Mouse (Mus musculus): ENCODE data around the gene Chchd6. TPM values are rescaled to one million over a fixed set of nuclear protein-coding genes. Genes with fewer than 3 reads are reported as not detected.

The Chchd6 gene
- 175 and 176 TPM in 2 replicates for polyA plus RNA-seq (2014; fragmentation: Nextera tagmentation; extraction: Ambion mirVana)

DNA sequence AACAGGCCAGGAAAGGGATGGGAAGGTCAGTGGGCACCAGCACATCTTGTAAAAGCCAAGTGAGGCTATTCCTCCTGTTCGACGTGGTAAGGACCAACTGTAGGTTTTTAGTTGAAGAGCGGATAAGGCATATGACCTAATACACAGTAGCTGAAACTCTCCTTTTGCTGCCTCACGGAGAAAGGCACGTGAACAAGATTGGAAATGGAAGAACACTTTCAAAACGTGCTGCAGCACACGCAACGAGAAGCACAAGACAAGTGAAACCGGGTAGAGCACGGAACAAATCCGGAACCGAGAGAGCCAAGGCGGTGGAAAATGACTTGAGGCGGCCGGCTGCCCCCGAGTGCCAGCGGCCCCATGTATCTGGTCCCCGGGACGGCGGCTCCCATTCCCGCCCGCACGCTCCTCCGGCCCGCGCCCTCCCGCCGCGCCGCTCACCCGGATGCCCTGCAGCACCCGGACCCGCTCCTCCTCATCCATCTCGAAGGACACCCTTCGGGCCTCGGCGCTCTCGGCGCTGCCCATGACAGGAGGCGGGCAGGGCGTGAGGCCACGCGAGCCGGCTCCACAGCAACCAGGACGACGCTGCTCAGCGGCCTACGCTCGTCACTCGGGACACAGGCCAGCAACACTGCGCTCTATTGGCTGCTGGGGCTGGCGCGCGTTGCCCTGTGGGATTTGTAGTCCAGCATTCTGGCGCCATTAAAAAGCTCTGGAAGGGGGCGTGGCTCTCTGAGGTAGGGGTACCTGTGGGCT lies at the start of gene Chchd6:
Gene Chchd6, minus strand, starts transcription at position 635 of the 759 bp plus-strand sequence.
- peak within 1 kb of the TSS; percentile 81 for H3K4me3 ChIP-seq (replicated peaks; ENCODE audit: low read length)
- H3K9ac ChIP-seq: peak within 1 kb of the TSS; percentile 80
- peak within 1 kb of the TSS; percentile 92 for H3K4me2 ChIP-seq (replicated peaks)
- WGBS: under 1% methylated on average over 47 of the region's 56 CpGs
- no peaks in the 10 kb centered on the region for H3K27me3 ChIP-seq (ENCODE audit: control insufficient read depth, insufficient read depth, low read length)
- H3K27ac ChIP-seq: peak within 1 kb of the TSS; percentile 73
- peaks cover 13% of the 10 kb centered on the region for H3K4me1 ChIP-seq (replicated peaks; ENCODE audit: control insufficient read depth, insufficient read depth, low read length)
- DNase-seq (ENCODE audit: low spot score) (peak; percentile 96), ATAC-seq (ENCODE audit: low FRiP score) (peak; percentile 100)
- H3K9me3 ChIP-seq (ENCODE audit: control insufficient read depth, low read length): peaks cover 6% of the 10 kb centered on the region; the same call in 1 of the 2 replicates
- H3K36me3 ChIP-seq (replicated peaks; ENCODE audit: control insufficient read depth, insufficient read depth): no peaks in the 10 kb centered on the region

DNA sequence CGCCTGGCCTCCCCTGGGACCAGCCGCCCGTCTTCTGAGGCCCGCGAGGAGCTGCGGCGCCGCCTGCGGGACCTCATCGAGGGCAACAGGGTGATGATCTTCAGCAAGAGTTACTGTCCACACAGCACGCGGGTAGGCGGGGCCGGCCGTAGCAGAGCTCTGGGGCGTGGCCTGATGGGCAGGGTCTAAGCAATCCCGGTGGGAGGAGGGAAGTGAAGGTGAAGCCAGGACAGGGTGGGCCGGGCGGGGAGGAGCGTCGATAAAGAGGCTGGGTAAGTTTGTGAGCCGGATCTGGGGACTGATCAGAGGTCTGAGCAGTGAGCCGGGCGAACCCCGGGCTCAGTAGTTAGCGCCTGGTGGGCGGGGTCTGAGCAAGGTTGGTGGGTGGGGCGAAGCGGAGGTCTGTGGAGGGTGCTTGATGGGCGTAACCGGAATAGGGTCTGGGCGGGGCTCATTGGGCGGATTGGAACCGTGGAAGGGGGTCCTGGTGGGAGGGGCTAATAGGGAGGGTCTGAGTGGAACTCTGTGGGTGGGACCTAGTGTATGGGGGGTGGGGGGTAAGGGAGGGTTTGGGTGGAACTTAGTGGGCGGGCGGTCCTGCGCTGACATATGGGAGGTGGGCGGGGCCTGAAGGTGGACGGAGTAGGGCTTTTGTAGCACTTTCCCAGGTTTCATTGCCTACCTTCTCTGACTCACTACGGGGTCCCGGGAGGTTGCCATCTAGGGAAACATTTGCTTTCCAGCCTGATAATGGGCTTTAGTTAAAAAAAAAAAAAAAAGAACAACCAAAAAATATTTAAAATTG lies 49.0 kb upstream of the Chchd6 start:
- under 1% methylated on average over 41 of the region's 41 CpGs for WGBS

DNA sequence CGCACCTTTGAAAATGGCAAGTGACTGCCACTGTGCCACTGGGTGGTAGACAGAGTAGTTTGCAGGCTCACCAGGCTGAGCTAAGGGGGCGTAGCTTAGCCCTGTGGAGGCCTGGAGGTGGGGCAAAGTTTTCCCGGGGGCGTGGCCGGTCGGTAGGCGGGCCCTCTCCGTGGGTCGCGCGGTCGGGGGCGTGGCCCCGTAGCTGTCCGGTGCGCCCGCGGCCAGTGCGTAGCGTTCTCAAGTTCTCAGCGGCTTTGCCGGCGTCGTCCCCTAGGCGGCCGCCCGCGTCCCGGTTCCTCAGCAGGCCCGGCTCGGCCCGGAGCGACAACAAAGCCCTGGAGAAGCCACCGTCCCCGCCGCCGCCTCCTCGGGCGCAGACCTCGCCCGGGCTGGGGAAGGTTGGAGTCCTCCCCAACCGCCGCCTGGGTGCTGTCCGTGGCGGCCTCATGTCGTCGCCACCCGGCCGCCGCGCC lies 48.4 kb upstream of the Chchd6 start, which contains the start of gene Txnrd3:
Gene Txnrd3, plus strand, starts transcription at position 191 of the 473 bp plus-strand sequence.
- H3K4me2 ChIP-seq (replicated peaks): peak within 1 kb of the TSS; percentile 83
- 0 out of 2 replicates have a peak, but pooled peaks cover 8% of the 10 kb centered on the region for H3K4me1 ChIP-seq (replicated peaks; ENCODE audit: control insufficient read depth, insufficient read depth, low read length)
- DNase-seq (ENCODE audit: low spot score): peak; percentile 77
- peak; percentile 86 for ATAC-seq (ENCODE audit: low FRiP score)
- H3K27me3 ChIP-seq (ENCODE audit: control insufficient read depth, insufficient read depth, low read length): no peaks in the 10 kb centered on the region
- under 1% methylated on average over 51 of the region's 51 CpGs for WGBS
- peak within 1 kb of the TSS; percentile 77 for H3K9ac ChIP-seq
- no peaks in the 10 kb centered on the region for H3K9me3 ChIP-seq (ENCODE audit: control insufficient read depth, low read length)
- H3K27ac ChIP-seq: peak within 1 kb of the TSS; percentile 84
- no peaks in the 10 kb centered on the region for H3K36me3 ChIP-seq (replicated peaks; ENCODE audit: control insufficient read depth, insufficient read depth)
- H3K4me3 ChIP-seq (replicated peaks; ENCODE audit: low read length): peak within 1 kb of the TSS; percentile 72

More for the DNA sequence above, 49.0 kb upstream of the Chchd6 start:
- ATAC-seq (ENCODE audit: low FRiP score) (peak; percentile 91), DNase-seq (ENCODE audit: low spot score) (peak; percentile 76)
- H3K27me3 ChIP-seq (ENCODE audit: control insufficient read depth, insufficient read depth, low read length): no peaks in the 10 kb centered on the region
- H3K27ac ChIP-seq: peak overlapping the region; percentile 84
- peak overlapping the region; percentile 83 for H3K4me2 ChIP-seq (replicated peaks)
- peak overlapping the region; percentile 77 for H3K9ac ChIP-seq
- 0 out of 2 replicates have a peak, but pooled peaks cover 8% of the 10 kb centered on the region for H3K4me1 ChIP-seq (replicated peaks; ENCODE audit: control insufficient read depth, insufficient read depth, low read length)
- H3K36me3 ChIP-seq (replicated peaks; ENCODE audit: control insufficient read depth, insufficient read depth): no peaks in the 10 kb centered on the region
- H3K9me3 ChIP-seq (ENCODE audit: control insufficient read depth, low read length): no peaks in the 10 kb centered on the region
- H3K4me3 ChIP-seq (replicated peaks; ENCODE audit: low read length): peak overlapping the region; percentile 72

DNA sequence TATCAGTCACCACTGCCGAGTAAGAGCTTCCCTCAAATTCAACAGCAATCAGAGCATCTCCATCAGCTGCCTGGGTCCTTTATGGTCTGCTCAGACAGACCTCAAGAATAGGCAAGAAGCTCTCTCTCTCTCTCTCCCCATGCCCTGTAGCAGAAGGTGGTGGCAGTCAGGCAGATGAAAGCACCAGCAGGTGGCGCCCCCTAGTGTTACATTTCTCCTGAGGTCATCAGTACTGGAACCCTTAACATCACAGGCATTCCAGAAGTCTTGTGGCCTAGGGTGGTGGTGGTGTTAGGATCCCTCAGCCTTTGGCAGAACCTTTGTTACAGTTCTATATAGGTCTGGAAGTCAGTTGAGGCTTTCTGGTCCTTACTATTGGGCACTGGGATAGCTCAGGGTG lies 43.6 kb upstream of the Chchd6 start:
- no peak for ATAC-seq (ENCODE audit: low FRiP score)
- H3K27ac ChIP-seq: no peak overlapping the region

DNA sequence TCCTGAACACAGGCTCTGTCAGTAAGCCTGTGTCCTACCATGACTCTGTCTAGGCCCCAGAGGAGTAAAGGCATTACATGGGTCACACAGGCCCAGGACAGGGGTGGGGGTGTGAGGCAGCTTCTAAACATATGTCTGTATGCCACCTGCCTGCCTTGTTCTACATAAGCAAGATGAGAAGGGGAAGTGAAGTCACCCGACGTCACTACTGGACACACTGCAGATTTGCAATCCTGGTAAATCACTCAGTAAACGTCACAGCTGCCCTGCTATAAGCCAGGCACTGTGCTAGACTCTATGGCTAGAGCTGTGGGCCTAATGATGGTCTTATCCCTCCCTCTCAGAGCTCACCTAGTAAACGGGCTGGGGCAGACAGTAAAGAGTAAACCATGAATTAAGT lies 42.5 kb upstream of the Chchd6 start:
- H3K4me2 ChIP-seq (replicated peaks): no peak overlapping the region
- H3K4me3 ChIP-seq (replicated peaks; ENCODE audit: low read length): no peak overlapping the region
- no peaks in the 10 kb centered on the region for H3K9me3 ChIP-seq (ENCODE audit: control insufficient read depth, low read length)
- H3K27me3 ChIP-seq (ENCODE audit: control insufficient read depth, insufficient read depth, low read length): no peaks in the 10 kb centered on the region
- H3K27ac ChIP-seq: no peak overlapping the region
- ATAC-seq (ENCODE audit: low FRiP score): no peak
- 85% methylated on average over 4 of the region's 4 CpGs for WGBS
- 0 out of 2 replicates have a peak, but pooled peaks cover 3% of the 10 kb centered on the region for H3K4me1 ChIP-seq (replicated peaks; ENCODE audit: control insufficient read depth, insufficient read depth, low read length)
- DNase-seq (ENCODE audit: low spot score): no peak
- H3K9ac ChIP-seq: no peak overlapping the region
- no peaks in the 10 kb centered on the region for H3K36me3 ChIP-seq (replicated peaks; ENCODE audit: control insufficient read depth, insufficient read depth)

More for the DNA sequence above, 43.6 kb upstream of the Chchd6 start:
- Histone ChIP-seq H3K4me3 (replicated peaks; ENCODE audit: low read length) (no peak overlapping the region), H3K4me1 (replicated peaks; ENCODE audit: control insufficient read depth, insufficient read depth, low read length) (0 out of 2 replicates have a peak, but pooled peaks cover 3% of the 10 kb centered on the region), H3K27me3 (ENCODE audit: control insufficient read depth, insufficient read depth, low read length) (no peaks in the 10 kb centered on the region), H3K9ac (no peak overlapping the region), H3K36me3 (replicated peaks; ENCODE audit: control insufficient read depth, insufficient read depth) (no peaks in the 10 kb centered on the region), H3K9me3 (ENCODE audit: control insufficient read depth, low read length) (no peaks in the 10 kb centered on the region), H3K4me2 (replicated peaks) (no peak overlapping the region)
- no peak for DNase-seq (ENCODE audit: low spot score)
- 43% methylated on average over 2 of the region's 2 CpGs for WGBS

DNA sequence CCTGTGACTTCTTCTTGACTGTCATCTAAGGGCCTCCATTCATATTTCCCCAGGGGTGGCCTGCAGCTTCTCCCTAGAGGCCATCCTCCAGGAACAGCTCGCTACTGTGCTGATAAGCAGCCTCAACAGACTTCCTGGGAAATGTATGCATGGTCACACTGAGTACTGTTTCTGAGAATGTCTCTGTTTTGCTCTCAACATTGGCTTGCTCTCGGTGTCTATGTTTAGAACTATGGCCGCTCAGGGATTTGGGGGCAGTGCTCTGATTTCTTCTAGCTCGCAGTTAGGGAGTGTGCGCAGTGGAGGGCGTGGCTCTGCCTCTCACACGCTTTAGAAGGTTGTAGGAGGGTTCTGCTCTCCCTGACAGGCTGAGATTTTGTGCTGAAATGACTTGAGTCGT lies 38.9 kb upstream of the Chchd6 start:
- H3K4me1 ChIP-seq (replicated peaks; ENCODE audit: control insufficient read depth, insufficient read depth, low read length): 0 out of 2 replicates have a peak, but pooled peaks cover 3% of the 10 kb centered on the region
- no peaks in the 10 kb centered on the region for H3K9me3 ChIP-seq (ENCODE audit: control insufficient read depth, low read length)
- no peak for ATAC-seq (ENCODE audit: low FRiP score)
- no peak overlapping the region for H3K4me3 ChIP-seq (replicated peaks; ENCODE audit: low read length)
- H3K9ac ChIP-seq: no peak overlapping the region
- H3K36me3 ChIP-seq (replicated peaks; ENCODE audit: control insufficient read depth, insufficient read depth): no peaks in the 10 kb centered on the region
- H3K27me3 ChIP-seq (ENCODE audit: control insufficient read depth, insufficient read depth, low read length): no peaks in the 10 kb centered on the region
- DNase-seq (ENCODE audit: low spot score): no peak
- H3K4me2 ChIP-seq (replicated peaks): no peak overlapping the region
- 50% methylated on average over 8 of the region's 8 CpGs for WGBS
- H3K27ac ChIP-seq: no peak overlapping the region

DNA sequence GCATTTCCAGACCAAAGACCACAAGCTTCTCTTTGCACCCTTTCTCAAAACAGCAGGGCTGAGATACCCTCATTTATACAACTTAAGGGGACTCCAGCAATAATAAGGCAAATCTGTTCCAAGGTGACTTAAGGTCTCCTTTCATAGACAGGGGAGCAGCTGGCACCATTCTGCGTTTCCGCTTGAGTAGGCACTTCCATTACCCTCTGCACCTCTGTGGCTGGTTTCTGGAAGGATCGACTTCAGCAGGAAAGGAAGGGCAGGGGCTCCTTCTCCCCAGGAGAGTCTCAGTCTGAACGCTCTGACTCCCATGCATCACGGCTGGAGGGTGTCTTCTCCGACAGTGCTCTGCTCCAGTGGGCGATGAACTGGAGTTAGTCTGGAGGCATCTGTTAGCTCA lies 37.7 kb upstream of the Chchd6 start:
- Histone ChIP-seq H3K4me3 (replicated peaks; ENCODE audit: low read length) (no peak overlapping the region), H3K9me3 (ENCODE audit: control insufficient read depth, low read length) (no peaks in the 10 kb centered on the region), H3K36me3 (replicated peaks; ENCODE audit: control insufficient read depth, insufficient read depth) (no peaks in the 10 kb centered on the region), H3K27me3 (ENCODE audit: control insufficient read depth, insufficient read depth, low read length) (no peaks in the 10 kb centered on the region), H3K4me2 (replicated peaks) (no peak overlapping the region), H3K4me1 (replicated peaks; ENCODE audit: control insufficient read depth, insufficient read depth, low read length) (0 out of 2 replicates have a peak, but pooled peaks cover 3% of the 10 kb centered on the region), H3K27ac (peak overlapping the region; percentile 23; the same call in 1 of the 2 replicates), H3K9ac (no peak overlapping the region)
- no peak for DNase-seq (ENCODE audit: low spot score)
- ATAC-seq (ENCODE audit: low FRiP score): no peak
- WGBS: 34% methylated on average over 7 of the region's 7 CpGs

DNA sequence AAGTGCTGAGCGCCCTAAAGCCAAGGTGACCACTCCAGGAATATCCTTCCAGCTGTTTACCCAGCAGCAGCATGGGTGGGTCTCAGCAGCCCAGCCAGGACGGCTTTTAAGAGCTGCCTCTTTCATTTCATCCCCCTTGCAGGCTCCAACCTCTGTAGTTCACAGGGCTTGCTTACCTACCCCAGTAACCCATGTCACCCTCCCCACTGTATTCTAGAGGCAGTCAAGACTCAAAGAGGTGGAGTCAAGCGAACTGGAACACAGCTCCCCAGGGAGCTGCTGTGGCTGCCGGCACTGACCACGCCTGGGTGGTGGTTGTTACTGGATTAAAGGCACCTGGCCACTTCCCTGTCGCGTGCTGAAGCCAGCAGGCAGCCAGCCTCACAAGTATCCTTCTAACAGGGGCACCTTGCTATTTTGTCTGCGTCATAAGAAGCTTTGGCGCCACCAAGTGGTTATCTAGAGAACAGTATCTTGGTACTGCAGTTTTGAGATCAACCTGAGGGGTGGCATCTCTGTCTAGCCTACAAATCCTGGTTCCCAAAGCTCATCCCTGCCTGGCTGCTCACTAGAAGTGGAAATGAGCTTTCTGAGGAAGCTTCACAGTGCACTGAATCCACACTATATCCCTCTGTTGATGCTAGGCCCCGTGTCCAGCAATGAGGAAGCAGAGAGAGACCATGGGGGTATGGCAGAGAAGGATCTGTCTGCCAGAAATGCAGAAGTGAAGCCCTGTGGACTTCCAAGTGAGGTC lies 36.5 kb upstream of the Chchd6 start:
- Histone ChIP-seq H3K9me3 (ENCODE audit: control insufficient read depth, low read length) (no peaks in the 10 kb centered on the region), H3K27ac (no peak overlapping the region), H3K4me1 (replicated peaks; ENCODE audit: control insufficient read depth, insufficient read depth, low read length) (0 out of 2 replicates have a peak, but pooled peaks cover 3% of the 10 kb centered on the region), H3K27me3 (ENCODE audit: control insufficient read depth, insufficient read depth, low read length) (no peaks in the 10 kb centered on the region), H3K36me3 (replicated peaks; ENCODE audit: control insufficient read depth, insufficient read depth) (no peaks in the 10 kb centered on the region), H3K4me3 (replicated peaks; ENCODE audit: low read length) (no peak overlapping the region), H3K9ac (no peak overlapping the region), H3K4me2 (replicated peaks) (no peak overlapping the region)
- ATAC-seq (ENCODE audit: low FRiP score) (peak; percentile 78), DNase-seq (ENCODE audit: low spot score) (peak; percentile 92)
- WGBS: 12% methylated on average over 10 of the region's 10 CpGs

All from hindbrain, embryonic 14.5 days (tissue).